Mouse (Mus musculus): ENCODE data around the gene Rarb.

Gene Rarb

DNA sequence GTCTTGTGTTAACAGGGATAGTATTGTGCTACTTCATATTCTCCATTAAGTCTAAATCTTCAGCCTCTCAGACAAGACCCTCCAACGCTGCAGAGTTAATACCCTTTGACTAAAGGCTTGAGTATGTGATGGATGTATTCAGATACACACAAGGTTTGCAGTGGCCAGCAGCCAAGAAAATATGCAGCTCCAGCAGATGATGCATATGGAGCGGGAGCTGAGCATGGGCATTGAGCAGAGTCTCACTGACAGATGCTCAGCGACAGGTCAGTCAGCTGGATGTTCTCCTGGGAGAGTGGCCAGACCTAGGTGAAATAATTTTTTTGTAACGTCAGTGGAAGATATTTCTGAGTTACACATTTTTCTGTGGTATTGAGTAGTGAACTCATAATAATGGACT lies 229.8 kb downstream of the Rarb start:
- no peak for DNase-seq (ENCODE audit: low spot score)

- no peak for DNase-seq (ENCODE audit: low spot score)
These were observed 240.9 kb downstream of the Rarb start for GRCm38 (mm10) chr14:16578100-16578499.

DNA sequence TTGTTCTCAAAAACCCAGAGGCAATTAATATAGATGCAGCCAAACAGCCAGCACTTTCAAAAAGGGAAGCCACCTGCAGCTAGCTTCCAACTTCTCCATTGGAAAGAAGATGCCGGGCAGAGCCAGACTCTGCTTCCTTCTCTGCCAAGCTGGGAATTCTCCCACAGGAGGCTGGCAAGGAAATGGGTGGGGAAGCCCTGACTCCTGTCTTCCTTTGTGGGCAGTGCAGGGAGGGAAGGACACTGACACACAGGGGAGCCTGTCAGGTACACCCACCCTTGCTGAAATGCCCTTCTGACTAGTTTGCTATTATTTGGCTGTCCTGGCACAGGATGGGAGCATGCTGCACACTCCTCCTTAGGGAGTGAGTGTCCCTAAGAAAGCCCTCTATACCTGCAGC lies 241.9 kb downstream of the Rarb start:
- no peak for DNase-seq (ENCODE audit: low spot score)

DNA sequence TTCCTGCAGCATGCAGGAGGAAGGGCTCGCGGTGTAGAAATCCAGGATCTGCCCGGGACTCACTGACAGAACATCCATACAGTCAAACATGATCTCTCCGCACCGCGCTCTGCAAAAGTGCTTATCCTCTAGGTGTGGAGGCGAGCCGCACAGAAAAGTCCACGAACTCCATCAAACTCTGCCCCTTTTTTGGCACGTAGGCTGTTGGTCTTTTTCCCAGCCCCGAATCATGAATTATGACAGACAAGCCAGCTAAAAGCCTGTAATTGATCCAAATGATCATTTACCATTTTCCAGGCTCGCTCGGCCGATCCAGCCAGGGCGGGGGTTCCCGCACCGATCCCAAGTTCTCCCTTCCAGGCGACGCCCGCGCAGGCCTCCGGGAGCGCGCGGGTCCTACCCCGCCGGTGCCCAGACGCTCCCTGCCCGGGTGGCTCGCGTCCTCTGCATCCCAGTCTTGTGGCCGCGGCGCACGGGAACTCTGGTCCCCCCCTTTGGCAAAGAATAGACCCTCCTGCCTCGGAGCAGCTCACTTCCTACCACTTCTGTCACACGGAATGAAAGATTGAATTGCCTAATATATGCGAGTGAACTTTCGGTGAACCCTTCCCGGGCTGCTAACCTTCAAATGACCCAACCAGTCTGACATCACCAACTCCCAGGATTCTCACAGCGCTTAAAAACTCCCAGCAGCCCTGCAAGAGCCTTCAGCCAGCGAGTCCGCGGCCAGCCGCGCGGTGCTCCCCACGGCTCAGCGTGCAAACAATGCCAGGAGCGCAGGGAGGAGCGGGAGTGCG lies 243.8 kb downstream of the Rarb start:
- peak; percentile 65 for DNase-seq (ENCODE audit: low spot score)

- DNase-seq (ENCODE audit: low spot score) = no peak
These were observed 245.3 kb downstream of the Rarb start for GRCm38 (mm10) chr14:16573475-16574171.

DNA sequence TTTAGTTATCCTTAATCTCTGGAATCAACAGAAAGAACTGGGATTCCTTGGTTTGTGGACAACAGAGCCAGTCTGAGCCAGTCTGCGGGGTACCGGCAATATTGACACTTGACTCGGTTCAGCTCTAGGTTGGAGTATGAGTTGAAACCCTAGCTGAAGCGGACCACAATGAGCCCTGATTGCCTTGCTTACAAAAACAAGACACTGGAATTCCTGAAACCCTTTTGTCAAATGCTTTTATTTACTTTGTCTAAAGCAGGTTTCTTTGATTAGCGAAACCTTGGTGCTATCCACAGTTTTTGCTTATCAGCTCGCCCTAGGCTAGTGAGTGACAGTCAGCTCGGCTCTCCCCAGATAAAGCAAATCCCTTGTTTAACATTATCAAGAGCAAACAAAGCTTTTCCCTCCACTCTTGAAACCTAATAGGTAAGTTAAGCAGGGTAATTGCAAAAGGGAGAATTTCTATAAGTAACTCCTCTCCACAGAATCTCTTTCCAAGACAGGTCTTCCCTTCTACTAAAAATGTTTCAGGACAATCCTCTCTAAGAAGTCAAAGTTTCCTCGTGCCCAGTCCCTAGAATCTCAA lies 246.1 kb downstream of the Rarb start:
- no peak for DNase-seq (ENCODE audit: low spot score)

- DNase-seq (ENCODE audit: low spot score) = no peak
These were observed 249.4 kb downstream of the Rarb start for GRCm38 (mm10) chr14:16569506-16570001.

DNA sequence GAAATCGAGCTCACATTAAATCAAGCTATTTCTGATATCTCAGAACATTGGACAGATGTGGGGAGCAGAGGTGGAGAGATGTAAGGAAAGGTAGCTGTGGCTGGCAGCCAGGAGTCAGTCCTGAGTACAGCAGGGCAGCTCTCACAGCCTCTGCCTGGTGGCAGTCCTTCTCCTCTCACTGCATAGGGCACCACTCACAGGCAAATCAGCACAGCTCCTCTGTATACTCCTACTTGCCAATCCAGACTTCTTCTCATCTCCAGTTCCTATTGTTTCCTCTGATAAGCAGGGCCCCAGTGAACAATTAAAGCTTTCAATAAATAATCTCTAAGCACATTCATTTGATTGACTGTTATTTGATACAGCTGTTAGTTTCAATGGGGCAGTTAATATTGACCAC lies 252.0 kb downstream of the Rarb start:
- DNase-seq (ENCODE audit: low spot score) = no peak

- no peak for DNase-seq (ENCODE audit: low spot score)
These were observed 255.0 kb downstream of the Rarb start for GRCm38 (mm10) chr14:16563912-16564311.

GRCm38 (mm10) chr14:16561496-16562170 lies 257.3 kb downstream of the Rarb start:
- DNase-seq (ENCODE audit: low spot score) = no peak

GRCm38 (mm10) chr14:16559294-16560217 lies 259.4 kb downstream of the Rarb start:
- no peak for DNase-seq (ENCODE audit: low spot score)

- DNase-seq (ENCODE audit: low spot score) = no peak
These were observed 260.9 kb downstream of the Rarb start for GRCm38 (mm10) chr14:16558033-16558432.

DNA sequence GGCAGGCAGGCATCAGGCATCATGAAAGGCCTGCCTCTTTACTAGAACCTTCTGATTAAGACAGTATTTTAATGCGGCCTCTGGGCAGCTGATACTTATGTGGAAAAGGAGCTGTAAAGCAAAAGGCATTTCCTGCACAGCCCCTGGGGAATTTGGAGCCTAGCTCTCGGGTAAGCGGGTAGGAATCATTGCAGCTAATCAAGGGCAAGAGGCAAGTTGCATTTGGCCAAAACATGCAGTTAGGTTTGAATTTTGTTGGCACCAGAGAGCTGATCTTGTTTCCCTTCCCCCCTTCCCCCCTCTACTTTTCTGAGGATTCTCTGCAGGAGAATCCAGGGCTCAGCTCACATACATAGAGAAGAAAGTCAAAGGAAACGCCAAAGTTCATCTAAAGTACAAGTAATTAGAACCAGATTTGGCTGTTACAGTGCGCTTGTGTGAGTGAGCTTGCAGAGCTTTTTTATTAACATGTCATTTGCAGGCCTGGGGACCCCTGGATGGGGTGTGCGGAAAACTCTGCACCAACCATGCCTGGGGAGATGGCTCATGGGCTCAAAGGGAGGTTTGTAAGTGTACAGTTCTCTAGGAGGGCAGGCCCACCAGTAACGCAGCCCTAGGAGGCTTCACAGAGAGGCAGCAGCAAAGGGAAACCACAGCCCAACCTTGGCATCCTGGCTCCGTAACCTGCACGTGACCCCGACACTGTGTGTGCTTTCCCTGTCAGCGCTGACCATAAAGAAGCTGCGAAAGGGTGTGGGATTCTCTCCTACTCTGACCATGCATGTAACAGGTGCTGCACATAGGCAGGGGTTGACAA lies 264.1 kb downstream of the Rarb start:
- no peak for DNase-seq (ENCODE audit: low spot score)

GRCm38 (mm10) chr14:16554319-16554642 lies 264.7 kb downstream of the Rarb start:
- DNase-seq (ENCODE audit: low spot score) = no peak

DNA sequence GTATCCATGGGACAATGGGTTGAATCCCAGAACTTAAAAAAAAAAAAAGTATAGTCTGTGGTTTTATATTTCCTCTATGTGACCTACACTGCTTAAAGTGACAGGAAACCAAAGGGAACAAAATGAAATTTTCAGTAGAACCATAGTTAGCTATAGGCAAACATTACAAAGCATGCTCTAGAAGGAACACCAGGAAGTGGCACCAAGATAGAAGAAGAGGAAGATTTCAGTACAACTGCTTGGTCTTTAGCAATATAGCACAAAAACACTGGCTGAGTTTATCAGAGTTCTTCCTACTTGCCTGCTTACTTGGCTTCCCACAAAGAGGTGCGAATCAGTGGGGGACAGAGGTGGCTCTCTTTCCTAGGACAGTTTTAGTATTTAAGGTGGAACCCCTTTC lies 266.7 kb downstream of the Rarb start:
- no peak for DNase-seq (ENCODE audit: low spot score)

GRCm38 (mm10) chr14:16551843-16552242 lies 267.1 kb downstream of the Rarb start:
- no peak for DNase-seq (ENCODE audit: low spot score)

DNA sequence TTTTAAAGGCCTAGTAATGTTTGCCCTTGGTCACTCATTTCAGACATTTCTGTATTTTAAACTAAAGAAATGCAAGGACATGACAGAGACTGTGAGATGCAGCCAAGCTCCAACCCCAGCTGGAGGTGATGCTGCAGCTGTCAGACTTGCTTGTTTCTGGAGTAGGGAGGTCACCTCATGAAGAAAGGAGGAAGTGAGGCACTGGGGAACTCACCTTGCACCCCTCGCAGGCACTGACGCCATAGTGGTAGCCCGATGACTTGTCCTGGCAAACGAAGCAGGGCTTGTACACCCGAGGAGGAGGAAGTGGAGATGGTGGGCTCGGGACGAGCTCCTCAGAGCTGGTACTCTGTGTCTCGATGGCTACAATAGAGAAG lies 270.8 kb downstream of the Rarb start:
- DNase-seq (ENCODE audit: low spot score) = no peak

DNA sequence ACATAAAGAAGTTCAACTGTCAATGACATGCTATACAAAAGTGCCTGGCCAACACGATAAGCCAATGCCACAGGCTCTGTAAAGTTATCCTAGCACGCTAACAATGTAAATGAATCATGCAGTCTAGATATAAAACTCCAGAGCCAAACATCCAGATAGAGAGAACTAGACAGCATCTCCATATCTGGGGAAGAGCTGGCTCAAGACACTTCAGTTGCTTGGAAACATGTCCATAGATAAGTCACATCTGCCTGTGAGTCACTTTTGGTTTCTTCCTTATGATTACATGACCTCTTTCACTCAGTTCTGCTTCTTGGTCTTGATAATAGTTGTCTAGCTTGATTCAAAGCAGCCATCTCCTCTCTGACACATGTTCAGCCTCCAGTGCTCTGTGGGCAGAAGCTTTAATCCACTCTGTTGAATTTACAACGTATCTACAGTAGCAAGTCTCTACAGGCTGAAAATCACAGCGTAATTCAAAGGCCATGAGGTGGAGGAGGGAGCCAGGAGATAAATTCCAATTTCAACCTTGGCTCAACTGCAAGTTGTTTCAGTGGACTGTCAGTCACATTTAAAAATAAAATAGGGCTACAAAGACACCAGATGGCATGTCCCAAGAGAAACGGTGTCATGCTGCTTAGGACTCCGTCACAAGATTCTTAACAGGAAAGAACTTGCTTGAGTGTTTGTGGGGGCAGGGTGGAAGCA lies 271.3 kb downstream of the Rarb start:
- no peak for DNase-seq (ENCODE audit: low spot score)

- DNase-seq (ENCODE audit: low spot score) = no peak
These were observed 274.0 kb downstream of the Rarb start for GRCm38 (mm10) chr14:16544995-16545394.

- DNase-seq (ENCODE audit: low spot score) = no peak
These were observed 277.3 kb downstream of the Rarb start for GRCm38 (mm10) chr14:16541641-16542040.

Data from layer of hippocampus, adult 11-12 months (tissue).